In the genomic region with DNA sequence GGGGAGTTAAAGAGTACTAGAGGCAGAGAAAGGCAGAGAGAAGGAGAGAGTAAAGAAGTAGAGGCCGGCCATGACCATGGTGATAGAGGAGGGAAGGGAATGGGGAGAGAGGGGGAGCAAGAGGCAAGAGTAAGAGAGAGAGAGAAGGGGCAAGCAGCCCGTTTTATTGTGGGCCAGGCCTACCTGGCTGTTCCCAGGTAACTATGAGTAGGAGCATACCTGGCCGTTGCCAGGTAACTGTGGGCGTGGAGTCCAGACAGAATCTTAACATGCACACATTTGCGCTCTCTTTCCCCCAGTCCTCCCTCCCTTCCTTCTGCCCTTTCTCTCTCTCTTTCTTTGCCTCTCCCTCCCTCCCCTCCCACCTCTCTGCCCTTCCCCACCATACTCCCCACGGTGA, we compare ENCODE assay signal across 25 mouse cellular contexts. TPM values are rescaled to one million over a fixed set of nuclear protein-coding genes. Genes with fewer than 3 reads are reported as not detected.
DNase-seq lines count a peak whose midpoint lies in the region; ATAC-seq lines count a peak whose summit lies in the region.
"Had no signal": no experiment of that assay in that cellular context is flagged by ENCODE, and none has a peak within 500 bp of the region (broad histone marks: within the 10 kb centered on the region; RNA-seq: fewer than 3 reads in every experiment).

No protein-coding gene starts in this region.

- H3K4me2 ChIP-seq in lung, embryonic 16.5 days (ENCODE audit: low read depth, low read length): no peak overlapping the region
- H3K4me2 ChIP-seq: embryonic facial prominence, embryonic 13.5 days; heart, embryonic 11.5 days; heart, embryonic 15.5 days; hindbrain, embryonic 14.5 days had no signal

- ATAC-seq in lung, embryonic 16.5 days (ENCODE audit: low read depth): peak; percentile 60; the same call in 1 of the 2 replicates
- ATAC-seq: activated CD4-positive, CD25-positive, alpha-beta regulatory T cell, adult 4 months; forebrain, embryonic 14.5 days had no signal

- no peaks in the 10 kb centered on the region for H3K9me3 ChIP-seq in heart, embryonic 10.5 days
- H3K9me3 ChIP-seq in lung, embryonic 16.5 days (ENCODE audit: control insufficient read depth, low read length): no peaks in the 10 kb centered on the region
- H3K9me3 ChIP-seq: embryonic facial prominence, embryonic 13.5 days; heart, embryonic 15.5 days; hindbrain, embryonic 10.5 days had no signal

- DNase-seq in heart, embryonic 10.5 days (ENCODE audit: low spot score): peak; percentile 61
- no peak for DNase-seq in heart, adult 18-20 months
- no peak for DNase-seq in lung, postnatal 10 days
- DNase-seq in urinary bladder, adult 2 months (ENCODE audit: low spot score): peak; percentile 16
- DNase-seq in urinary bladder, adult 18-20 months (ENCODE audit: low spot score in 2 of 2): no peak
- DNase-seq: adrenal gland, postnatal 14 days; cerebellum, adult 11-12 months; cerebellum, adult 9-10 months; cerebellum, postnatal 25 days; gastrocnemius, adult 2 months; gastrocnemius, postnatal 25 days had no signal

- no peaks in the 10 kb centered on the region for H3K27me3 ChIP-seq in heart, embryonic 10.5 days (ENCODE audit: insufficient read depth, poor library complexity, severe bottlenecking)
- no peaks in the 10 kb centered on the region for H3K27me3 ChIP-seq in lung, embryonic 16.5 days (ENCODE audit: control insufficient read depth, insufficient read depth, low read depth, low read length)
- H3K27me3 ChIP-seq: CH12.LX; embryonic facial prominence, embryonic 13.5 days; heart, embryonic 15.5 days; Patski had no signal

- 80% methylated on average over 6 of the region's 6 CpGs for WGBS in heart, embryonic 10.5 days
- 76% methylated on average over 6 of the region's 6 CpGs for WGBS in lung, embryonic 16.5 days

- no peak overlapping the region for H3K27ac ChIP-seq in heart, embryonic 10.5 days
- no peak overlapping the region for H3K27ac ChIP-seq in lung, embryonic 16.5 days (ENCODE audit: low read length)
- H3K27ac ChIP-seq: embryonic facial prominence, embryonic 13.5 days; gastrocnemius, adult 2 months; heart, embryonic 15.5 days; hindbrain, embryonic 10.5 days; hindbrain, embryonic 14.5 days had no signal

- H3K4me1 ChIP-seq in heart, embryonic 10.5 days: peaks cover 22% of the 10 kb centered on the region
- no peaks in the 10 kb centered on the region for H3K4me1 ChIP-seq in lung, embryonic 16.5 days (replicated peaks; ENCODE audit: control insufficient read depth, insufficient read depth, low read length)
- H3K4me1 ChIP-seq: embryonic facial prominence, embryonic 13.5 days had no signal

- no peak overlapping the region for H3K4me3 ChIP-seq in heart, embryonic 10.5 days
- no peak overlapping the region for H3K4me3 ChIP-seq in lung, embryonic 16.5 days (ENCODE audit: low read length)
- H3K4me3 ChIP-seq: embryonic facial prominence, embryonic 13.5 days; gastrocnemius, adult 2 months; heart, embryonic 15.5 days; hindbrain, embryonic 10.5 days had no signal

- no peak overlapping the region for H3K9ac ChIP-seq in lung, embryonic 16.5 days (ENCODE audit: low read length)
- H3K9ac ChIP-seq: embryonic facial prominence, embryonic 13.5 days; heart, embryonic 15.5 days; hindbrain, embryonic 14.5 days had no signal

- H3K36me3 ChIP-seq in heart, embryonic 10.5 days: peaks cover 71% of the 10 kb centered on the region
- peaks cover 5% of the 10 kb centered on the region for H3K36me3 ChIP-seq in lung, embryonic 16.5 days (ENCODE audit: control insufficient read depth, insufficient read depth, low read length)
- H3K36me3 ChIP-seq: hindbrain, embryonic 10.5 days had no signal

RNA-seq across cellular contexts. Expression of gene 4930402F06Rik, which starts 10.3 kb away (rescaled TPM):
- not detected in 2 replicates for polyA plus RNA-seq in heart, embryonic 10.5 days (2016; fragmentation: Nextera tagmentation; extraction: Ambion mirVana)
- total RNA-seq in heart, adult 18-20 months (2021): not detected
- not detected in 2 replicates for polyA plus RNA-seq in lung, embryonic 16.5 days (2015; fragmentation: Nextera tagmentation; extraction: Ambion mirVana)
- not detected in 2 replicates for polyA plus RNA-seq in urinary bladder, adult 2 months (2012; rRNA removed)
- total RNA-seq: adrenal gland, adult 18-20 months; adrenal gland, postnatal 14 days; CH12.LX; gastrocnemius, adult 2 months; gastrocnemius, postnatal 25 days; granulocyte monocyte progenitor cell, adult 5-6 weeks; heart, postnatal 25 days had no signal
- polyA plus RNA-seq: activated CD4-positive, CD25-positive, alpha-beta regulatory T cell, adult 4 months; cortical plate, adult 2 months; embryonic facial prominence, embryonic 13.5 days; forebrain, embryonic 14.5 days; heart, embryonic 11.5 days; heart, embryonic 15.5 days; hindbrain, embryonic 10.5 days; hindbrain, embryonic 14.5 days; Patski had no signal

RNA-seq across cellular contexts. Expression of gene 4930568D16Rik, which starts 39.7 kb away (rescaled TPM):
- polyA plus RNA-seq in heart, embryonic 10.5 days (2016; fragmentation: Nextera tagmentation; extraction: Ambion mirVana): not detected in 2 replicates
- not detected for total RNA-seq in heart, adult 18-20 months (2021)
- not detected in 2 replicates for polyA plus RNA-seq in lung, embryonic 16.5 days (2015; fragmentation: Nextera tagmentation; extraction: Ambion mirVana)
- not detected in 2 replicates for polyA plus RNA-seq in urinary bladder, adult 2 months (2012; rRNA removed)
- total RNA-seq: adrenal gland, adult 18-20 months; adrenal gland, postnatal 14 days; CH12.LX; gastrocnemius, adult 2 months; gastrocnemius, postnatal 25 days; granulocyte monocyte progenitor cell, adult 5-6 weeks; heart, postnatal 25 days had no signal
- polyA plus RNA-seq: activated CD4-positive, CD25-positive, alpha-beta regulatory T cell, adult 4 months; cortical plate, adult 2 months; embryonic facial prominence, embryonic 13.5 days; forebrain, embryonic 14.5 days; heart, embryonic 11.5 days; heart, embryonic 15.5 days; hindbrain, embryonic 10.5 days; hindbrain, embryonic 14.5 days; Patski had no signal

RNA-seq across cellular contexts. Expression of gene Ggta1, which starts 55.8 kb away (rescaled TPM):
- polyA plus RNA-seq in heart, embryonic 10.5 days (2016; fragmentation: Nextera tagmentation; extraction: Ambion mirVana): 30.4 and 51.3 TPM in 2 replicates
- total RNA-seq in heart, adult 18-20 months (2021): 10 to 100 TPM; 13.6 to 17.0 TPM
- polyA plus RNA-seq in lung, embryonic 16.5 days (2015; fragmentation: Nextera tagmentation; extraction: Ambion mirVana): 21.6 and 21.9 TPM in 2 replicates
- polyA plus RNA-seq in urinary bladder, adult 2 months (2012; rRNA removed): 16.5 and 17.1 TPM in 2 replicates

Comparison
In these comparisons a context has a peak if more than half of its experiments do, and no peak if none do; other contexts are left out.
1. DNase-seq: peak in heart, embryonic 10.5 days (single experiment) and urinary bladder, adult 2 months (single experiment); none in heart, adult 18-20 months (0 of 2), lung, postnatal 10 days (single experiment) and urinary bladder, adult 18-20 months (0 of 2).